Mouse (Mus musculus): ENCODE results near the gene Hoxc8.

Gene Hoxc8

DNA sequence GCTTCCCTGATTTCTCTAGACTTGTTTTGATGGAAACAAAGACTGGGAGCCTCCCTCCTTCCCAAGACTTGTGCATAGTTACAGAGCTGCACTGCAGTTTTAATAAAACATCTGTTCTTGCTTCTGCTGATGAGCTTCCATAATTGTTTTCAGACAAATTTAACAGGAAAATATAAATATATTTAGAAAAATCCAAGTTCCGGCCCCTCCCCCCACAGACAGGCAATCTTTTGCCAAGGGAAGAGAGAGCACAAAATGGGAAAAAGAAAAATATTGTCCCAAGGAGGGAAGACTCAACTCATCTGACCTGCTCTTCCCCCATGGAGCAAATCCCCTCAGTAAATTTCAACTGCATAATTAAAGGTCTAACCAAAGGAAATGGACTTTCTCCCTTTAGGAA is 15.9 kb downstream of the Hoxc8 start:
- DNase-seq (ENCODE audit: low spot score in 2 of 2), result no peak

DNA sequence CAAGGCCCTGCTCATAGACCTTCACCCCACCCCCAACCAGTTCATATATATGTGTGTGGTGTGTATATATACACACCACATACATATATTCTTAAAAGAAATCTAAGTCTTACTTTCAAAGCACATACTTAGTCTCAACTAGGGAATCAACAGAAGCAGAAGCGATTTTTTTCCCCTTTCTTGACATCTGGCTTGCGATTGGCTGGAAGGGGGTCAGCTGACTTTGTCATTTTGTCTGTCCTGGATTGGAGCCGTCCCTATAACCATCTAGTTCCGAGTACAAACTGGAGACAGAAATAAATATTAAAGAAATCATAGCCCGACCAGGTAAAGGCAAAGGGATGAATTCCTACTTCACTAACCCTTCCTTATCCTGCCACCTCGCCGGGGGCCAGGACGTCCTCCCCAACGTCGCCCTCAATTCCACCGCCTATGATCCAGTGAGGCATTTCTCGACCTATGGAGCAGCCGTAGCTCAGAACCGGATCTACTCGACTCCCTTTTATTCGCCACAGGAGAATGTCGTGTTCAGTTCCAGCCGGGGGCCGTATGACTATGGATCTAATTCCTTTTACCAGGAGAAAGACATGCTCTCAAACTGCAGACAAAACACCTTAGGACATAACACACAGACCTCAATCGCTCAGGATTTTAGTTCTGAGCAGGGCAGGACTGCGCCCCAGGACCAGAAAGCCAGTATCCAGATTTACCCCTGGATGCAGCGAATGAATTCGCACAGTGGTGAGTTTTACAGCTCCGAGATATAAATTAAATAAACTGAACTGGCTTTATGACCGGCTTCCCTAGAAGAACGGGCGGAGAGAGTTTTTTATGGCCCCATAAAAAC is 19.1 kb downstream of the Hoxc8 start:
- no peak for DNase-seq (ENCODE audit: low spot score in 2 of 2)

DNA sequence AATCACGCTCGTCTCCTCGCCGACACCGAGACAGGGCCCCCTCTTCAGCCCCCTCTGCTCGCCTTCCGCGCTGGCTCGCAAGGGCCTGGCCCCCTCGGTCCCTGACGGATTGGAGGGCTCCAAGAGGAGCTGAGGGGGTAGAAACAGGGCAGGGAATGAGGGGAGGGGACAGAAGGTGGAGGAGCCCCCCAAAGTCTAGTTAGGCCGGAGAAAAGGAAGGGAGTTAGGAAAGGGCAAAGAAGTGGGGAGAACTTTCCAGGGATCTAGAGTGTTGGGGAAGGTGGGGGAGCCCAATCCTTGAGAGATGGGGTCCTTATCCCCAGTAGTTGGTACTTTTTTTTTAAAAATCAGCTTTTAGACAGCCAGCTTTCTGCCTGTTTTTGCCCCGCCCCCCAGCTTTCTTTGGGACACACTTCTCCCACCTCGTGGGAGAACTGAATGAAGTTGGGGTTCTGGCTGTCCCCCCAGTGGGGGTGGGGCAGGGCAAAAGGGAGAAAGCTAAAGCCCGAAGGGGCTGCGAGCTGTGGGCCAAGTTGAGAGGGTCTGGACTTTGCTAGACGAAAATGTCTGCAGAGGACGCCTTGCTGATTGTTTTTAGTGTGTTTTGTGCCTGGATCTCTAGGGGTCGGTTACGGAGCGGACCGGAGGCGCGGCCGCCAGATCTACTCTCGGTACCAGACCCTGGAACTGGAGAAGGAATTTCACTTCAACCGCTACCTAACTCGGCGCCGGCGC is 19.9 kb downstream of the Hoxc8 start:
- no peak for DNase-seq (ENCODE audit: low spot score in 2 of 2)

DNA sequence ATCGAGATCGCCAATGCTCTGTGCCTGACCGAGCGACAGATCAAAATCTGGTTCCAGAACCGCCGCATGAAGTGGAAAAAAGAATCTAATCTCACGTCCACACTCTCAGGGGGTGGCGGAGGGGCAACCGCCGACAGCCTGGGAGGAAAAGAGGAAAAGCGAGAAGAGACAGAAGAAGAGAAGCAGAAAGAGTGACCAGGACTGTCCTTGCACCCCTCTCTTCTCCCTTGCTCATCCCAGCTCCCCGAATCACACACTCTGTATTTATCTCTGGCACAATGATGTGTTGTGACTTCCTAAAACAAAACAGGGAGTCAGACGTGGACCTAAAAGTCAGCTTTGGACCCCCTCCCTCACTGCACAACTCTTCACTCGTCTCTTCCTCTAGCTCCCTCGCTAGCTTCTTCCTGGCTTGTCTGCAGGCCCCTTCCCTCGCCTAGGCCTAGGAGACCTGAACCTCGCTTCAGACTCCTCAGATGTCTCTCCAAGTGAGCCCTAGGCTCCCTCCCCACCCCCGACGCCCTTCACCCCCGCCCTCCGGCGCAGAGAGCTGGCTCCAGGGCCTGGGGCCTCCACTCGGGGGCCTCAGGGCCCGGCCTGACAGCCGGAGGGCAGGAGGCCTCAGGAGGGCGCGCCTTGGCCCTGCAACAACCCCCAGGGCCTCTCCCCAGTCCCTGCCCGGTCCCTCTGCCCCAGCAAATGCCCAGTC is 20.6 kb downstream of the Hoxc8 start:
- no peak for DNase-seq (ENCODE audit: low spot score in 2 of 2)

DNA sequence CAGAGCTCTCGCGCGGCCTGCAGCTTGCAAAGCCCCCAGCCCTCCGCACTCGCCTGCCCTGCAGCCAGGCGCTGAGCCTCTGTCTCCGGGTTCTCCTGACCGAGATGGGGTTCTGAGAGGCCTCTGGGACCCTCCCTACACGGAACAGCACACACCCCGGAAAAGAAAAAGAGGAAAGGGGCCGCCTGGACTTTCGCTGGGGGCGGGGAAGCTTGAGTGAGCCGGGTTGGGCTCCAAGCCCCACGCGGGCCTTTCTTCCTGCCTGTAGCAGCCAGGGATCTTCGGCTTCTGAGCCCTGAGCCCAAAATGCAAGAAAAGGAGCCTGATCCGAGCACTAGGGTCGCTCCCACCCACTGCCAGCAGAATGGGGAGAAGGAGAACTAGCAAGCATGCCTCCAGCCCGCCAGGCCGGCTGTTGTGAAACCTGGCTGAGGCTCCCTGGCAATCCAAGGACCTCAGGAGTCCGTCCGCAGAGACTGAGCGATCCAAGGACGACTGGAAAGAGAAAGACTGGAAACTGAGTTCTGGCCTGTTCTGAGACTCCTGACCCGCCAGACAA is 21.6 kb downstream of the Hoxc8 start:
- no peak for DNase-seq (ENCODE audit: low spot score in 2 of 2)

DNA sequence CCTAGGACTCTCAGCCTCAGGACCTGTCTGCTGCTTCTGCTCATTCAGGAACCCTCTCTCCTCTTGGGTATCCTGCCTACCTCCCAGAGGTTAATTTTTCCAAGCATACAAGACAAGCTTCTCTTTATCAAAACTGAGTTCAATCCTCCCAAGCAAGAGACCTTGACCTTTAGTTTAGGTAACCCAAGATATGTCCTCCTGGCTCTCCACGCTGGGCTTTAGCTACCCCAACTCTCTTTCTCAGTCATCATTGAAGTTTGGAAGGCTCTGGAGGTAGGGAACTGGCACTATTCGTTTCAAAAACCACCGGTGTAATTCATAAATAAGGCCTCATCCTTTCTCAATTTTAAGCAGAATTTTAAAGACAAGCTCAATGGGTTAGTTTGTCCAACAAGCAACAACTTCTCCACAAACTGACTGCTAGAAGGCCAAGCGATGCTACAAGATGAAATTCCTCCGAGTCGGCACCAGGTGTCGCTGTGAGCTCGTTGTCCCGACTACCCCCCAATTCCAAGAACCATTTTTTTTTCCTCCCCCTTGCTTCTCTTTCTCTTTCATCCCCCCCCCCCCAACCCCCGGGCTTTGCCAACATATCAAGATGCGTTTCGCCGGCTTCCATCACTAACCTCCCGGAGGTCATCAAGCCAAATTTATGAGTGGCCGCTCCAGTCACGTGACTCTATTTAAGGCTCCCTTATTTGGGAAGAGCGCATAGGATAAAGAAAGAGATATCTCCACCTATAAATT is 23.0 kb downstream of the Hoxc8 start:
- no peak for DNase-seq (ENCODE audit: low spot score in 2 of 2)

DNA sequence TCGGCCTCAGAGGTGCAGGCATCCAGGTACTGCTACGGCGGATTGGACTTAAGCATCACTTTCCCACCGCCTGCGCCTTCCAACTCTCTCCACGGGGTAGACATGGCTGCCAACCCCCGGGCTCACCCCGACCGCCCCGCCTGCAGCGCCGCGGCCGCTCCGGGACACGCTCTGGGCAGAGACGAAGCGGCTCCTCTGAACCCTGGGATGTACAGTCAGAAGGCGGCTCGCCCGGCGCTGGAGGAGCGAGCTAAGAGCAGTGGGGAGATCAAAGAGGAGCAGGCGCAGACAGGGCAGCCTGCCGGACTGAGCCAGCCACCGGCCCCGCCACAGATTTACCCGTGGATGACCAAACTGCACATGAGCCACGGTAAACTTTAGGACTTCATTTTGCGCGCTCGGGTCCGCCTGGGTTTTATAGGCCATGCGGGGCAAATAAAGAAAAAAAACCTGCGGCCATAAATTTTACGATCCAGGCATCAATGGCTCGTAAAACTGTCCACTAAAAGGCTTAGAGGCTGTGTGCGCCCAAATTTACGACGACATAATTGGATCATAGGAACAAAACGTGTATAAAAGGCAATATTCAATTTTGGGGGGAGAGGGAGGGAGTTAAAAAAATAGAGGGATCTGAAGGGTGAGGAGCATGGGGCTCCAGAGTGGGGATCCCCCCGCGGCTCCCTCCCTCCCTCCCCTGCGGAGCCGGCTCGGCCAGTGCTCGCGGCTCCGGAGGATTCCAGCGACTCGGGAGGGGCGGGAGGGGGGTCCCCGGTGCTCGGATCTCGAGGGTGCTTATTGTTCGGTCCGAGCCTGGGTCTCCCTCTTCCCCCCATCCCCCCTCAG is 24.0 kb downstream of the Hoxc8 start:
- DNase-seq (ENCODE audit: low spot score in 2 of 2), result no peak

DNA sequence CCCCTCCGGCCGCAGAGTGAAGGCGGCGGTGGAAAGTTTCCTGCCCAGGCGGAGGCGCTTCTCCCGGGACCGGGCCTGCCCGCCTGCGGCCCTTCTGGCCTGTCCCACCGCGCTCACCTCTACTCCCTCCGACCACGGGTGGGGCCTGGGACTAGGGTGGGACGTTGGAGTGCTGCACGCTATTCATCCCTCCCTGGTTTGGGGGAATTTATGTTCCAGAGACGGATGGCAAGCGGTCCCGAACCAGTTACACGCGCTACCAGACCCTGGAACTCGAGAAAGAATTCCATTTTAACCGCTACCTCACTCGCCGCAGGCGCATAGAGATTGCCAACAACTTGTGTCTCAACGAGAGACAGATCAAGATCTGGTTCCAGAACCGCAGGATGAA is 24.6 kb downstream of the Hoxc8 start:
- DNase-seq (ENCODE audit: low spot score in 2 of 2), result no peak

DNA sequence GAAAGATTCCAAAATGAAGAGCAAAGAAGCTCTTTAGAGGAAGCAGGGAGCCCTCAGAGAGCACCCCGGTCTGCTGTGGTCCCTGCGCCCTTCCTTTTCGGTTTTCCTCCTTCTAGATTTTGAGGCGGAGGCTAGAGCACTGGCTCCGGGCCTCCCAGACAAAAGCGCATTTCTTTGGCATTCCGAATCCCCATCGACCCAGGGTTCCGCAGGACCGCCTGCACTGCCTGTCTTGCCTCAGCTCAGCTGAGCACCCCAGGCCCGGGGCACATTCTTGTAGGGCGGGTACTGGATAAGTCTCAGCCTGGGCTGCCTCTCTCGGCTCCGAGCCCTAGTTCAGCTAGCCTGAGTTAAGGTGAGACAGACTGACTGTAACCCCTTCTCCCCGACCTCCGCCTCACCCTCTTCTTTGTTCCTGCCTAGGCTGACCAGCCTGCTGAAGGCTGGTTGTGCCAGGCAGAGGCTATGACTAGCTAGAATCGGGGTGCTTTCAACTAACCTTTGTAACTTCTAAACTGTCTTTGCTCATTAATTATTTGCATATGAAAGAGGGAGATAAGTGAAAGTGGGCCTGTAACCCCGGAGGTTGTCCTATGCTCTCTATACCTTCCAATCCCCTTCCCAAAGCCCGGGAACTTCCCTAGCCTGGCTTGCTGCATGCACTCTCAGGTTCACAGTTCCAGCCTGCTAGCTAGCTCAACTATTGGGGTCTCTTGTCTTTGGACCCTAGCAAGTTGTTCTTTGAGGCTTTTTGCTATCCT is 25.2 kb downstream of the Hoxc8 start:
- no peak for DNase-seq (ENCODE audit: low spot score in 2 of 2)

DNA sequence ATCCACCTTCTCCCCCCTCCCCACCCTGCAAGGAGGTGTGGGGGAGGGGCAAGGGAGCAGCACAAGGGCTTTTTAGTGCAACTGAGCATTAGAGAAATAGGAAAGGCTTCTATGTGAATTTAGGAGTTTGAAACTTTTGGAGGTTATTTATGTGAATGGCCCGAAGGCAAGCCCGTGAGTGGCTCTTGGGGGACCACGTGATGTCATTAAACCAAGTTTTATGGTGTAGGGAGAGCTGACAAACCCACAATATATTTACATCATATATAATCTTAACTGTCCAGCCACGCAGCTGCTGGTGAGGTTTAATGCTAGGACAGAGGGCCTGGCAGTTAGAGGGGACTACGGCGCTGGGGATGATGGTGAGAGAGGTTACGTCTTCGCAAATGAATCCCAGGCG is 28.2 kb downstream of the Hoxc8 start, which contains the start of gene Hoxc4:
TSS of gene Hoxc4 (plus strand) at position 299 of the 400 bp plus-strand sequence.
- DNase-seq (ENCODE audit: low spot score in 2 of 2), result no peak

DNA sequence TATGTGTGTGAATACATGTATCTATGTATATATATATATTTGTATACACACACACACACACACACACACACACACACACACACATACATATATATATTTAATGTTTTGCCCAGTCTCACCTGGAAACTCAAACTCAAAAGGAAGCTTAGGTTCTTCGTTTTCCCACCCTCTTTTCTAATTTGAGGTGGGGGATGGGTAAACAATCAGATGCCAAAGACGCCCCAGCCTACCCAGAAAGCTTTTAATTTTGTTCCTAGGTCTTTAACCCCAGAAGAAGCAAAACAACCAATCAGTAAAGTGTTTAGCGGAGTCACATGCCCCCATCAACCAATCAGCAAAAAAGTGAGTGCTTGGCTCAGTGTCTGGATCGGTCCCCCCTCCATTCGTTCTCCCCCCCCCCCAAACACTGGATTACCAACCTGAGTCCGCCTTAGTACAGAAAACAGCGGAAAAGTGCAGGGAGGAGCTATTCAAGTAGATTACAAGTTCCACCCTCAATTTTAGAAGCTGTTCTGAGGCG is 30.6 kb downstream of the Hoxc8 start:
- DNase-seq (ENCODE audit: low spot score in 2 of 2), result no peak

DNA sequence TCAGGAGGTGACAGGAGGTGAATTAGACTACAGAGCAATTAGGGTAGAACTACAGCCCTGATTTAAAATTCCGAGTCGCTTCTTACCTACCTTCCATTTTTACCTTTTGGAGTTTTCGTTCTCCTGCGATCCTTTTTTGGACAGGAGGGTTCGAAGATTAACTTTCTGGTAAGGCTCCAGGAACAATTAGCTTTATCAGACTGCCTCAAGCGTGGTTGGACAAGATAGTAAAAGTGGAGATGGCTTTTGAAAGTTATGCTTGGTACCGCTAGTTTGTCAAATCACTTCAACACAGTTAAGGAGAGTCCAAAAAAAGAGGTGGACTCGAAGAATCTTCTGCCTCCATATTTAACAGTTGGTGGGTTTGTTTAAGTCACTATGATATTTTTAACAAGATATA is 31.1 kb downstream of the Hoxc8 start:
- no peak for DNase-seq (ENCODE audit: low spot score in 2 of 2)

DNA sequence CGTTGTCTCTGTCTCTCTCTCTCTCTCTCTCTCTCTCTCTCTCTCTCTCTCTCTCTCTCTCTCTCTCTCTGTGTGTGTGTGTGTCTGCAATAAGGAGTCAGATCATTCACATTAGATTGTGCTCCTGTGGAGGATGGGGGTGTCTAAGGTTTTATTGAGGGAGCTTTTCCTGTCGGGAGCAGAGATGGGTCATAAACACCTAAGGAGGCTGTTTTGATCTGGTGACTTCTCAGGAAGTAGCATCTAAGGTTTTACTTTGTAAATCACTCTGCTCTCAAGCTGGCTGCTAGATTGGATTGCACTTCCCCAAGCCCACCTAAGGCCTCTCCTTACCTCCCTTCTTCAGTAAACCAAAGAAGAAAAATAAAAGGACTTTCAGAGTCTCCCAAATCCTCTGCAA is 33.7 kb downstream of the Hoxc8 start:
- no peak for DNase-seq (ENCODE audit: low spot score in 2 of 2)

DNA sequence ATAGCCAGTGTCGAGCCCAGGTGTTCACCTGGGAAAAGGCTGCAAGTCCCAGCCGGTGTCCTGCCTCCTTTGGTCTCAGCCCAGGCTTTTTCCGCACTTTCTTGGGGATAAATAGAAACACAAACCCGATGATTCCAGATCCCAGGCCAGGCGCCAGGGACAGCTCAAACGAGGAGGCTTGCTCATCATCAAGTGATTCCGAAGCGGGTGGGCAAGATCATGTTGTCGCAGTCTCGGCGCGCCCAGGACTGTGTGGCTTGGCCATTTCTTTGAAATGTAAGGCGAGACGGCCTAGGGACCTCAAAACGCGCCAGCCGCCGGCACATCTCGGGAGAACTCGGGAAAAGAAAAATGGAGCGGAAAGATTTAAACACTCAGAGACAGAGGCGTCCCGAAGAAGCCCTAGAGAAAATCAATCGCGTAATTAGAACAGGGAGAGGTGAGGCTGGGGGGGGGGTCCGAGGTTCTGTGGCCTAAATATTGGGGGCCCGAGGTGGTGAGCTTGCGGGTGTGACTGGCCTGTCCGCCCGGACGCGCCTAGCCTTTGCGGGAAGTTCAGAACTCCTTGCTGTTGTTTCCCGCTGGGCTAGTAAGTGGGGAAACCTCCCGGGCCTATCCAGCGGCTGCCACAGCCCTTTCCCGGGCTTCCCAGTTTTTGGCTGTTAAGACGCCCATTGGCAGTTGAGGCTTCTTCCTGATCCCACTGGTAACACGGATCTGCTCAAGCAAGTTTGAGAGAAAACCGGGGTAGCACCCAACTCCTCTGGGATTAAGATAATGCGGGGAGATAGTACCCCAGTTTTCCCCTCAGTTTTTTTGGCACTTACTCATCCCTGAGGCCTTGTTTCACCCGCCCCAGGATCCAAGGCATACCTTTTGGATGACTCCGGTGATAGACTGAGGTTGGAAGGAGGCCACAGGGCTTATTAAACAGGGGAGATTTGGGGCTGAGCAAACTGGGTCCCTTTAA is 37.1 kb downstream of the Hoxc8 start:
- DNase-seq (ENCODE audit: low spot score in 2 of 2), result no peak

DNA sequence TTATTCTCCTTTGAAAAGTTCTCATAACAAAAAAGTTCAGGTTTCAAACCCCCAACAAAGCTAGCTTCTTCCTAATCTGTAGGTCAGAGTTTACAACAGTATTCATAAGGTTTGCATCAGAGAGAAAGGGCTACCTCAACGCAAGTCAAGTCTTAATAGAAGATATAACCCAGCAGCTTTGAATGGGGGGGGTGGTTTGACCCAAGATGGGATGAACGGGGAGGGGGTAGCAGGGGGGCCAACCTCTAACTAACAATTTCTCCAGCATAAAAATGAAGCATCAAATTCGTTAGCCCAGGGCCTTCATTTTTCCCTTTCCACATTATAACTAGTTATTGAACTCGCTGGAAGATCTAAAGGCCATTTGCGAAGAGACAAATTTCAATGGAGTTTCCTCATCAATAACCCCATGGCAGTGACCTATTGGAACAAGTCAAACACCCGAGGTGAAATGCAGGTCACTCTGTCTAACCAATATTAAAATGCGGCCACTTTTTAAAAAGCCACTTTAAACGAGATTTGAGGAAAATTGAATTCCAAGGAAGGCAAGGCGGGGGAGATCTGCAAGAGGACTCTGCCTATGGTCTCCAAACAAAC is 38.6 kb downstream of the Hoxc8 start:
- DNase-seq (ENCODE audit: low spot score in 2 of 2), result no peak

DNA sequence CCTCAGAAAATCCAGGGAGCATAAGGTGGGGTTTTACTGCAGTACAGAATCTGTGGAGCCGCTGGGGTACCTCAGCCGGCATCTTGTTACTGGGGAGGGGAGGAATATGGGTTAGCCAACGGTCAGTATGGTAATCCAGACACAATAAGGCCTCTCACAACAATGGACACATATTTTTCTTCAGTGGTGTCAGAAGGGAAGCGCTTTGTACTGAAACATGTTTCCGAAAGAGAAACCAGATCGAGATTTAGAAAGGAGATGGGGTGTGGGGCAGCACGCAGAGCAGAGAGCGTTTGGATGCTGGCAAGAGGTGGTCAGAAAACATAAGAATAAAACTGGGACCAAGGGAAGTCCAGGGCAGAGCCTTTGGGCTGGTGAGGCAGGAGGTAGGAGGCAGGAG is 39.7 kb downstream of the Hoxc8 start:
- DNase-seq (ENCODE audit: low spot score in 2 of 2), result no peak

DNA sequence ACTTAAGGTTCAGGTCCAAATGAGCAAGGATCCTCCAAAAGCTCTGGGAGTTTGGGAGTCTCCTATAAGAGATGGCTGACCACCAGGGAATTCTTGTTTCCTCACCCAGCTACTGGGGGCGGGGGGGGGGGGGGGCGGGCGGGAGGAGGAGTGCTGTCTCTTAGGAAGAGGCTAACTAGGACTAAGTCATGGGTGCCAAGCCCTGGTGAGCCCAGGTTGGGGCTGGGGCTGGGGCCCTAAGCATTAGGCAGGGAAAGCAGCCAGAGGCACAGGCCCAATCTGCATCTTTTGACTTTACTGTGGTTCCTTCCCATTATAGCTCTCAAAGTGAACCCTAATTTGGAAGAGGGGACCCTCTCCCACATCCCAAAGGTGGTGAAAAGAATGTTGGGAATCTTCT is 41.8 kb downstream of the Hoxc8 start:
- DNase-seq (ENCODE audit: low spot score in 2 of 2), result no peak
